Mouse (Mus musculus): ENCODE results near the gene Serhl. TPM values are rescaled to one million over a fixed set of nuclear protein-coding genes. Genes with fewer than 3 reads are reported as not detected.
"Not testable (repeated sequence)": the region's sequence is repeated elsewhere in the genome, so short reads cannot be mapped to it uniquely, and the experiment has no call there.

The Serhl gene
- polyA plus RNA-seq, 1 experiment: 36.2 TPM

DNA sequence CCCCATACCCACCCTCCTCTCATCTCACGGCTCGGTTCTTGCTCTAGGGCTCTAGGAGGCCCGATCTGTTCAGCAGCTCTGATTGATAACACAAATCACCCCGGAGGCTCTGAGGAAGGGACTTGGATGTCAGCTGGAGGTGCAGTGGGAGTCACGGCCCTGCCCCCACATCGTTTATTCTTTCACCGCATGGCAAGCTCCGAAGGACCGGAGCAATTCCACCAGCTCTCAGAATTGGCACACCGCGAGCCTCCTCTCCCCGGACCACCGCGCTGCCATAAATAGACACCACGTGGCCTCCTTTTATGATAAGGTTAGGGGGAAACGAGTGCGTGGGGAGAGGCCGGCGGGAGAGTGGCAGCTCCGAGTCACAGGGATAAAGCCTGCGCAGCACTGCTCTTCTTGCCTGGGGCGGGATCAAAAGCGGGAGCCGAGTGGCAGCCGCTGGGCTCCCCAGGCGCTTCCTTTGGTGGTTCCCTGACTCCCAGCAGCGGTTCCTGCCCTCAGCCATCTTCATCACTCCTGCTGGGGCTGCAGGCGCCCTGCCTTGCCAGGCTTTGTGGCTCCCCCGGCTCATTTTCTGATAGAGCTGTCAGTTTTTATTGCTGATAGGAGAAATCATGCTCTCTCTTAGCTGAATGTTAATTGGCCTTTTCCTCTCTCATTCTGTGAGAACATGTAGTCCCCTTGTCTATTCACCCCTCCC is 32.8 kb upstream of the Serhl start:
- peaks cover 2% of the 10 kb centered on the region; the same call in 1 of the 2 replicates for H3K4me1 ChIP-seq (ENCODE audit: control insufficient read depth, insufficient read depth, low read length)
- H3K27ac ChIP-seq (ENCODE audit: insufficient read depth, low read depth, low read length): no peak overlapping the region
- H3K4me3 ChIP-seq (ENCODE audit: insufficient read depth, low read length): peak overlapping the region; percentile 55
- TF ChIP-seq POLR2A (IDR thresholded peaks at IDR 0.05; ENCODE audit: borderline replicate concordance, low read depth, low read length): no peak

DNA sequence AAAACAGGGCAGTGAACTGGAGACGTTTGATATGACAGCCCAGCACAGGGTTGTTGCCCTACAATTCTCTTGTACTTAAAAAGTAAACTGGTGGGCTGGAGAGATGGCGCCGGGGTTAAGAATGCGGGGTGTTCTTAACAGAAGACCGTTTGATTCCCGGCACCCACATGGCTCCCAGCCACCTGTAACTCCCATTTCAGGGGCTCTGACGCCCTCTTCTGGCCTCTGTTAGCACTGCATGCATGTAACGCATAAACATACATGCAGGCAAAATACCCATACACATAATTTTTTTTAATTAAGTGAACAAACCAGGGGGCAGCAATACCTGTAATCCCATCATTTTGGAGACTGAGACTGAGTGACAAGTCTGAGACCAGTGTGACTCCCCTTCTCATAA is 31.8 kb upstream of the Serhl start:
- peaks cover 2% of the 10 kb centered on the region; the same call in 1 of the 2 replicates for H3K4me1 ChIP-seq (ENCODE audit: control insufficient read depth, insufficient read depth, low read length)
- H3K4me3 ChIP-seq (ENCODE audit: insufficient read depth, low read length): no peak overlapping the region
- H3K27ac ChIP-seq (ENCODE audit: insufficient read depth, low read depth, low read length): no peak overlapping the region
- TF ChIP-seq POLR2A (IDR thresholded peaks at IDR 0.05; ENCODE audit: borderline replicate concordance, low read depth, low read length) (no peak), CTCF (IDR thresholded peaks at IDR 0.05; ENCODE audit: low read depth, low read length) (no peak)

DNA sequence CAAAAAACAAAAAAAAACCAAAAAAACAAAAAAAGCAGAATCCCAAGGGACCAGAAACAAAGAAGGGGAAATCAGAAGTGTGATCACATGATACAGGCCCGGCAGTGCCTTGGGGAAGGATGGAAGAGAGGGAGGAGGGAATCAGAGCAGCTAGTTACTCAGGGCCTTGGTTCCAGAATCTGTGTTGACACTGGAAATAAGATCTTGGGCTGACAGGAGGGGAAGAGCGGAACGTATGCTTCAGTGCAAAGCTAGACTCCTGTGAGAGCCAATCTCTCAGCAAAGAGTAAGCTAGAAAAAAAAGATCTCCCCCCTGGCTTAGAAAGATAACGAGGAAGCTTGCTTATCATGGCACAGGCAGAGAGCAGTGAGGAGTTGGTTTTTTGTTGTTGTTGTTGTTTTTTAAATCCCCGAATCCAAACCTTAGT is 30.1 kb upstream of the Serhl start:
- TF ChIP-seq CTCF (IDR thresholded peaks at IDR 0.05; ENCODE audit: low read depth, low read length) (no peak), POLR2A (IDR thresholded peaks at IDR 0.05; ENCODE audit: borderline replicate concordance, low read depth, low read length) (no peak)
- Histone ChIP-seq H3K4me1 (ENCODE audit: control insufficient read depth, insufficient read depth, low read length) (peaks cover 2% of the 10 kb centered on the region; the same call in 1 of the 2 replicates), H3K27ac (ENCODE audit: insufficient read depth, low read depth, low read length) (no peak overlapping the region), H3K4me3 (ENCODE audit: insufficient read depth, low read length) (no peak overlapping the region)

DNA sequence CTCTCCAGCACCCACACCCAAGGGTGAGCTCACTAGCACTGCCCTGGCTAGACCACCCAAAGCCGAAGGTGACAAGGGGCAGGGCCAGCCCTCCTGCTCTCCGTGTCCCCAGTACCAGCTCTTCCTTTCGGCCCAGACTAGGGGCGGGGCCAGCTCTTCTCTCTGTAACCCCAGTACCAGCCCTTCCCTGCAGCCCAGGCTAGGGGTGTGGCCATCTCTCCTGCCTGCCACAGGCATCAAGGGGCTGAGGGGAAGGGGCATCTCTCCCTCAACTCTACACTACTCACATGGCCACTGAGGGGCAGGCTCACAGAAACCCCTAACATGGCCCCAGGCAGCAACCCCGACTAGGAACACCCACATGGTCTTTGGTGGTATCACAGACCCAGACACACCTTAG is 27.6 kb upstream of the Serhl start:
- no peak overlapping the region for H3K27ac ChIP-seq (ENCODE audit: insufficient read depth, low read depth, low read length)
- no peak overlapping the region for H3K4me3 ChIP-seq (ENCODE audit: insufficient read depth, low read length)
- no peak for TF ChIP-seq CTCF (IDR thresholded peaks at IDR 0.05; ENCODE audit: low read depth, low read length)
- no peak for TF ChIP-seq POLR2A (IDR thresholded peaks at IDR 0.05; ENCODE audit: borderline replicate concordance, low read depth, low read length)
- H3K4me1 ChIP-seq (ENCODE audit: control insufficient read depth, insufficient read depth, low read length): peaks cover 2% of the 10 kb centered on the region; the same call in 1 of the 2 replicates

DNA sequence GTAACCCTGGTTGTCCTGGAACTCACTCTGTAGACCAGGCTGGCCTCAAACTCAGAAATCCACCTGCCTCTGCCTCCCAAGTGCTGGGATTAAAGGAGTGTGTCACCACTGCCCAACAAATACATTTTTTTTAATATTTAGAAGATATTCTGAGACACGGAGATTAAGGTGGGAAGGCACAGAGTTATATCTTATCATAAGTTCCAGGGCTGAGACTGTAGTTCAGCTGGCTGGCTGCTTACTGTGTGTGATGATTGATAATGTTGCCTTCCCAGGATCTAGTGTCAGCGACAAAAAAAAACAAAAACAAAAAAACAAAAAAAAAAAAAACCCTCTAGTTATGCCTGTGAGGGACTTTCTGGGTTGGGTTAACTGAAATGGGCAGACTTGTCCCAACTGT is 26.7 kb upstream of the Serhl start:
- H3K4me3 ChIP-seq (ENCODE audit: insufficient read depth, low read length); H3K4me1 ChIP-seq (ENCODE audit: control insufficient read depth, insufficient read depth, low read length): not testable (repeated sequence)

DNA sequence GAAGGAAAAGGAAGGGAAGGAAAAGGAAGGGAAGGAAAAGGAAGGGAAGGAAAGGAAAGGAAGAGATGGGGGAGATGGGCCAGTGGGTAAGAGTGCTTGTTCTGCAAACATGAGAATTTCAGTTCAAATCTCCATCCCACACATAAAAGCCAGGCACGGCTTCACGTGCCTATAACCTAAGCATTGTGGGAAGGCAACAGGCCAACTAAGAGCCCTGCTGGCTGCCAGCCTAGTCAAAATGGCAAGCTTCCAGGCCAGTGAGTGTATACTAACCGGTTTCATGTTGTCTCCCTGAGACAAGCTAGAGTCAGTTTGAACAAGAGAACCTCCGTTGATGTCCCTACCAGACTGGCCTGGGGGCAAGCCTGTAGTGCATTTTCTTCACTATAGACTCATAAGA is 23.8 kb upstream of the Serhl start:
- no peak overlapping the region for H3K27ac ChIP-seq (ENCODE audit: insufficient read depth, low read depth, low read length)
- no peaks in the 10 kb centered on the region for H3K4me1 ChIP-seq (ENCODE audit: control insufficient read depth, insufficient read depth, low read length)
- TF ChIP-seq CTCF (IDR thresholded peaks at IDR 0.05; ENCODE audit: low read depth, low read length): no peak
- no peak for TF ChIP-seq POLR2A (IDR thresholded peaks at IDR 0.05; ENCODE audit: borderline replicate concordance, low read depth, low read length)
- no peak overlapping the region for H3K4me3 ChIP-seq (ENCODE audit: insufficient read depth, low read length)

More for the DNA sequence above, 26.7 kb upstream of the Serhl start:
- H3K27ac ChIP-seq (ENCODE audit: insufficient read depth, low read depth, low read length): not testable (repeated sequence)

DNA sequence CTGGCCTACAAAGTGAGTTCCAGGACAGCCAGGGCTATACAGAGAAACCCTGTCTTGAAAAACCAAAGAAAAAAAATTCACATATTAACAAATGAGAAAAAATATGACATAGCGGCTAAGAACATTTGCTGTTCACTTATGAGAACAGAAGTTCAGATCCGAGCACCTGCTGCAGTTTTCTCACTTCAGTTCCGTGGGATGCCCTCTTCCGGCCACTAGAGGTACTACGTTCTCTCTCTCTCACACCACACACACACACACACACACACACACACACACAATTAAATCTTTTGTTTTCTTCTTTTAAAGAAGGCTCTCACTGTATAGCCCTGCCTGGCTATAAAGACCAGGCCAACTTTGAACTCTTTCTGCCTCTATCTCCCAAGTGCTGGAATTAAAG is 21.0 kb upstream of the Serhl start:
- Histone ChIP-seq H3K4me3 (ENCODE audit: insufficient read depth, low read length) (no peak overlapping the region), H3K27ac (ENCODE audit: insufficient read depth, low read depth, low read length) (no peak overlapping the region), H3K4me1 (ENCODE audit: control insufficient read depth, insufficient read depth, low read length) (no peaks in the 10 kb centered on the region)
- TF ChIP-seq CTCF (IDR thresholded peaks at IDR 0.05; ENCODE audit: low read depth, low read length) (no peak), POLR2A (IDR thresholded peaks at IDR 0.05; ENCODE audit: borderline replicate concordance, low read depth, low read length) (no peak)

DNA sequence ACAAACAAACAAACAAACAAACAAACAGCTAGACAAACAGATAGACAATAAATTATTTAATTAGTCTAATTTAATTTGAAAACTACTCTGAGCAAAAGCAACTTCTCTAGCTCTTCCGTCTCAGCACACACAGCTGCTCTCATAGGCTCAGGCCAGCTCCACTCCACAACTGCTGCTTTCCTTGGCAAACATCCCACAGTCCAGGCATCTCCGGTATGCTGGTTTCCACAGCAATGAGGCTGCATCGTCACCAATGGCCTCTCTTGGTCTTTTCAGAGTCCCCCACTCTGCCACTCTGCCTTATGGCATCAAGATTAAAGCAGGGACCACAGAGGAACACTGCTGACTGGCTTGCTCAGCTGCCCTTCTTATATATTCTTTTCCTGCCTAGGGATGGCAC is 18.4 kb upstream of the Serhl start:
- Histone ChIP-seq H3K4me1 (ENCODE audit: control insufficient read depth, insufficient read depth, low read length) (peaks cover 5% of the 10 kb centered on the region), H3K4me3 (ENCODE audit: insufficient read depth, low read length) (no peak overlapping the region), H3K27ac (ENCODE audit: insufficient read depth, low read depth, low read length) (no peak overlapping the region)
- no peak for TF ChIP-seq CTCF (IDR thresholded peaks at IDR 0.05; ENCODE audit: low read depth, low read length)
- no peak for TF ChIP-seq POLR2A (IDR thresholded peaks at IDR 0.05; ENCODE audit: borderline replicate concordance, low read depth, low read length)

DNA sequence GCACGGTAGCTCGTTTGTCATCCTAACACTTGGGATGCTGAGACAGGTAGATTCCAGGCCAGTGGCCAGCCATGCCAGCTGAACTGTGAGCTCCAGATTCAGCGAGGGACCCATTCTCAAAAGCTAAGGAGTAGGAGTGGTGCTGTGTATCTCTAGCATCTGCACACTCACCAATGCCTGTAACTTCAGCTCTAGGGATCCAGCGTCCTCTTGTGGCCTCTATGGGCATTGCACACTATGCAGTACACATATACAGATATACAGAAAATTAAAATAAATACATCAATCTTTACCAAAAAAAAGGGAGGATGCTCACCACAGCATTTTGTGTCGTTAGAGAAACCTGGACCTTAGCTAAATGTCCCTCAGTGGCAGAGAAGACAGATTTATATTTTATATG is 17.6 kb upstream of the Serhl start:
- TF ChIP-seq CTCF (IDR thresholded peaks at IDR 0.05; ENCODE audit: low read depth, low read length) (no peak), POLR2A (IDR thresholded peaks at IDR 0.05; ENCODE audit: borderline replicate concordance, low read depth, low read length) (no peak)
- no peak overlapping the region for H3K4me3 ChIP-seq (ENCODE audit: insufficient read depth, low read length)
- no peak overlapping the region for H3K27ac ChIP-seq (ENCODE audit: insufficient read depth, low read depth, low read length)
- H3K4me1 ChIP-seq (ENCODE audit: control insufficient read depth, insufficient read depth, low read length): peaks cover 8% of the 10 kb centered on the region

DNA sequence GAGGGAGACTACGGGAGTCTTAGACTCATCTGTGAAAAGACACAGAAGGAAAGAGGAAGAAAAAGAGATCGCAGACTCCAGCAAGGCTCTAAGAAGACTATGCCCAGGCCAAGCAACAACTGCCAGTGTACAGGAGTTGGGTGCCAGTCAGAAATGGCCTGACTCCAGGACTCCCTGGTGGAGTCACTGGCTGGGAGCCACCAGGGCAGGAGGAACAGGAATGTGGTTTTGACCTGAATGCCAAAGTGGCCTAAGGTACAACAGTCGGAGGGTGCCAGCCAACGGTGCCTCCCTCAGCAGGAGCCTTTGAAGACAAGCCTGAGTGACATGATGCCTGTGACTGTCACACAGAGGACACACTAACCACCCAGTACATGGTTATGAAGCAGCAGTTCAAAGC is 15.1 kb upstream of the Serhl start:
- Histone ChIP-seq H3K4me1 (ENCODE audit: control insufficient read depth, insufficient read depth, low read length) (peaks cover 8% of the 10 kb centered on the region), H3K27ac (ENCODE audit: insufficient read depth, low read depth, low read length) (no peak overlapping the region), H3K4me3 (ENCODE audit: insufficient read depth, low read length) (no peak overlapping the region)
- TF ChIP-seq CTCF (IDR thresholded peaks at IDR 0.05; ENCODE audit: low read depth, low read length) (no peak), POLR2A (IDR thresholded peaks at IDR 0.05; ENCODE audit: borderline replicate concordance, low read depth, low read length) (no peak)

Data from bone marrow macrophage, adult 2 months (primary cell).